9 mouse cellular contexts compared by ENCODE assay signal in genomic region chr6:85911587-85911986, GRCm38 (mm10). TPM values are rescaled to one million over a fixed set of nuclear protein-coding genes. Genes with fewer than 3 reads are reported as not detected.
DNase-seq lines count a peak whose midpoint lies in the region; ATAC-seq and TF ChIP-seq lines count a peak whose summit lies in the region.
"Had no signal": no experiment of that assay in that cellular context is flagged by ENCODE, and none has a peak within 500 bp of the region (broad histone marks: within the 10 kb centered on the region; RNA-seq: fewer than 3 reads in every experiment).

Gene Tprkb (plus strand): TSS chr6:85911865.

- no peak for TF ChIP-seq EP300 in stomach, postnatal 0 days (optimal IDR thresholded peaks at IDR 0.05)

- H3K4me3 ChIP-seq in bone marrow macrophage, adult 2 months (ENCODE audit: insufficient read depth, low read length), result no peak within 1 kb of the TSS
- no peak within 1 kb of the TSS for H3K4me3 ChIP-seq in liver, embryonic 15.5 days (replicated peaks)
- H3K4me3 ChIP-seq in stomach, postnatal 0 days (ENCODE audit: low read depth, low read length), result no peak within 1 kb of the TSS
- H3K4me3 ChIP-seq: megakaryocyte, embryonic 14.5 days had no signal

- no peak within 1 kb of the TSS for H3K27ac ChIP-seq in bone marrow macrophage, adult 2 months (ENCODE audit: insufficient read depth, low read depth, low read length)
- no peak within 1 kb of the TSS for H3K27ac ChIP-seq in liver, embryonic 15.5 days (replicated peaks)
- H3K27ac ChIP-seq in stomach, postnatal 0 days (replicated peaks), result no peak within 1 kb of the TSS

- H3K27me3 ChIP-seq in liver, embryonic 15.5 days, result no peaks in the 10 kb centered on the region
- H3K27me3 ChIP-seq in stomach, postnatal 0 days (ENCODE audit: control insufficient read depth, insufficient read depth, low read length), result no peaks in the 10 kb centered on the region
- H3K27me3 ChIP-seq: megakaryocyte, embryonic 14.5 days had no signal

- no peak for TF ChIP-seq CTCF in bone marrow macrophage, adult 2 months (IDR thresholded peaks at IDR 0.05; ENCODE audit: low read depth, low read length)
- TF ChIP-seq CTCF in stomach, postnatal 0 days (IDR thresholded peaks at IDR 0.05; ENCODE audit: low read depth), result no peak

- H3K9ac ChIP-seq in liver, embryonic 15.5 days, result no peak within 1 kb of the TSS
- no peak within 1 kb of the TSS for H3K9ac ChIP-seq in stomach, postnatal 0 days (ENCODE audit: low read length)

- no peak for TF ChIP-seq POLR2A in bone marrow macrophage, adult 2 months (IDR thresholded peaks at IDR 0.05; ENCODE audit: borderline replicate concordance, low read depth, low read length)

- ATAC-seq in frontal cortex, adult (ENCODE audit: low TSS enrichment), result no peak
- ATAC-seq in liver, embryonic 15.5 days (ENCODE audit: insufficient read depth), result no peak
- ATAC-seq in stomach, postnatal 0 days (ENCODE audit: low FRiP score, low TSS enrichment), result no peak

- WGBS in liver, embryonic 15.5 days (ENCODE audit: insufficient replicate concordance), result 39% methylated on average over 3 of the region's 3 CpGs
- 77% methylated on average over 3 of the region's 3 CpGs for whole genome bisulfite sequencing in stomach, postnatal 0 days

- no peak for DNase-seq in frontal cortex, adult 2 months (ENCODE audit: extremely low spot score in 1 of 2, low spot score in 1 of 2)
- DNase-seq in gonadal fat pad, adult 2 months (ENCODE audit: low read depth), result no peak
- DNase-seq in kidney, adult 9 months, result peak; percentile 66
- DNase-seq in stomach, postnatal 0 days (ENCODE audit: low spot score), result no peak
- no peak for DNase-seq in urinary bladder, adult 18-20 months (ENCODE audit: low spot score in 2 of 2)

- H3K9me3 ChIP-seq in liver, embryonic 15.5 days (replicated peaks), result no peaks in the 10 kb centered on the region
- no peaks in the 10 kb centered on the region for H3K9me3 ChIP-seq in stomach, postnatal 0 days (ENCODE audit: control insufficient read depth, low read length)
- H3K9me3 ChIP-seq: megakaryocyte, embryonic 14.5 days had no signal

- no peaks in the 10 kb centered on the region for H3K36me3 ChIP-seq in liver, embryonic 15.5 days (replicated peaks)
- no peaks in the 10 kb centered on the region for H3K36me3 ChIP-seq in stomach, postnatal 0 days (ENCODE audit: control insufficient read depth, insufficient read depth, low read length)

- no peak within 1 kb of the TSS for H3K4me2 ChIP-seq in liver, embryonic 15.5 days
- H3K4me2 ChIP-seq in stomach, postnatal 0 days (replicated peaks; ENCODE audit: low read depth), result no peak within 1 kb of the TSS

- peaks cover 8% of the 10 kb centered on the region for H3K4me1 ChIP-seq in bone marrow macrophage, adult 2 months (ENCODE audit: control insufficient read depth, insufficient read depth, low read length)
- peaks cover 37% of the 10 kb centered on the region for H3K4me1 ChIP-seq in liver, embryonic 15.5 days (replicated peaks)
- H3K4me1 ChIP-seq in stomach, postnatal 0 days (replicated peaks; ENCODE audit: control insufficient read depth, insufficient read depth), result peaks cover 3% of the 10 kb centered on the region; the same call in 1 of the 2 replicates

RNA-seq across cellular contexts. Expression of gene Tprkb, which starts in this region (rescaled TPM):
- 96.5 and 102 TPM in 2 replicates for polyA plus RNA-seq in frontal cortex, adult 2 months (2012; rRNA removed)
- polyA plus RNA-seq in bone marrow macrophage, adult 2 months (2012; ENCODE audit: insufficient read depth, insufficient read length, missing spikeins), result 21.2 and 25.9 TPM in 2 replicates
- 16.1 and 16.8 TPM in 2 replicates for polyA plus RNA-seq in gonadal fat pad, adult 2 months (2012; rRNA removed)
- 14.1 and 17.4 TPM in 2 replicates for polyA plus RNA-seq in liver, embryonic 15.5 days (2015; fragmentation: Nextera tagmentation; extraction: Ambion mirVana)
- polyA plus RNA-seq in stomach, postnatal 0 days (2015; fragmentation: Nextera tagmentation; extraction: Ambion mirVana), result 25.9 and 28.8 TPM in 2 replicates
